Mouse (Mus musculus): Measurements from ENCODE around the gene Adora1.

DNA sequence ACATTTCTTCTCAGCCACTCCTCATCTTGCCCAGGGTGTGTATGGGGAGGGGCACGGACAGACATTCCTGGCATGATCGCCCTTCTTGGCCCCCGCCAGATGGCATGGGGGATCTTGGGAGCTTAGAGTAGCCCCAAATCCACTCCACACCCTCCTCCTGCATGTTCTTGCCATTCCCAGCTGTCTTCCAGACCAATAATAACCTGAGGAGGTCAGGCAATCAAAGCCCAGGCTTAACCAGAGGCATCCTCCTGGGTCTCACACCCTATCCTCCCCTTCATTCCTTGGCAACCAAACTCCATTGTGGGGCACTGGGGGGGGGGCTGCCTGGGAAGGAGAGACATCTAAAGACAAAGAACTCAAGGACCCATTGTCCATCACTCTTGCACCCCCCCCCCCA lies 74.8 kb downstream of the Adora1 start:
- TF ChIP-seq EP300 (IDR thresholded peaks at IDR 0.05; ENCODE audit: low read depth) (no peak), CTCF (IDR thresholded peaks at IDR 0.05; ENCODE audit: low read depth) (no peak)

All from liver, embryonic 14.5 days (tissue).